Mouse (Mus musculus) layer of hippocampus, adult 11-12 months (tissue): ENCODE measurements around the gene Nrxn3.
A peak's percentile ranks its signal among the peaks of the same experiment; 100 is the strongest.

Experiments
- DNase-seq: peaks from one replicate; pipeline ENCODE4 v3.0.0; 2022; ENCODE audit warnings: low spot score

The Nrxn3 gene

DNA sequence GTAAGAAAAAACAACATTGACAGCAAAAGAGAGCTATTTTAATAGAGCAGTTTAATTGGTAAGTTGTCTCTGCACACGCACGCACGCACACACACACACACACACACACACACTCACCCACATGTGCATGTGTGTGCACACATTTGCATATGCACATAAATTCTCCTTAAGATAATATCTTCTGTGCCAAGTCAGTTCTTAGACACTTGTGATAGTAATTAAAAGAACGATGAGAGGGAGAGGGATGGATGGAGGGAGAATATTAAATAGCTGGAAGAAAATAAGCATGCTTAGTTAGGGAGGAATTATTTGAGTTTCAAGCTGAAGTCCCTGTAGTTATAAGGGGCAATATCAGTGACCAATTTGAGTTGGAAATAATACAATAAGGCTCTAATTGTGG, 203.6 kb downstream of the Nrxn3 start:
- no peak for DNase-seq

GRCm38 (mm10) chr12:88931713-88932112, 209.0 kb downstream of the Nrxn3 start:
- DNase-seq = no peak

DNA sequence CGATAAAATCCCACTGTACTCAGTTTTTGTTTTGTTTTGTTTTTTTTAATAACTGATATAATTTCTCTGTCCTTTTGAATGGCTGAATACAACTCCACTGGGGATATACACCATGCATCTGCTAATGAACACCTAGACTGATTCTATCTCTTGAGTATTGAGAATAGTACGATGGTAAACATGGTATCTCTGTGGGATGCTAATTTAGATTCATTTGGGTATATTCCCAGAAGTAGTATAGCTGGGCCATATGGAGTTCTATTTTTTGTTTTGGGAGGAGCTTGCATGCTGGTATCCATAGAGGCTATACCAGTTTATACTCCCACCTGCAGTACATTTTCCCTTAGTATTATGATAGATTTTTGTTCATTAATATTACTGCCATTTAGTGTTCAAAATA, 217.0 kb downstream of the Nrxn3 start:
- no peak for DNase-seq

DNA sequence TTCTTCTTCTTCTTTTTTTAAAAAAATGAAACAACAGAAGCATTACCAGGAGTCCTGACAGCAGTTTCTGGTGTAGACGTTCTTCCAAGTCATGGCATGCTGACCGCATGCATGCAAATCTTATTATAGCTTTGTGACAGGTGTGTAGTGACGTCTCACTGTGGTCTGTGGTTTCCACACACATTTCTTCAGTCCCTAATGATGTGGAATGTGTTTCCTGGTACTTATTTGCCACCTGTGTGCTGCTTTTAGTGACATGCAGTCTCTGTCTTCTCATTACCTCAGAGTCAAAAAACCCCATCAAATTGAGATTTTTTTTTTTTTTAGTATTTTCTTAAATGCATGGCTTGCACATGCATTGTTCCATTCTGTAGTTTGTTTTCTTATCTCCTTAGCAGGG, 222.3 kb downstream of the Nrxn3 start:
- no peak for DNase-seq

- DNase-seq = no peak
Observed at GRCm38 (mm10) chr12:88949870-88950269, 227.2 kb downstream of the Nrxn3 start.

DNA sequence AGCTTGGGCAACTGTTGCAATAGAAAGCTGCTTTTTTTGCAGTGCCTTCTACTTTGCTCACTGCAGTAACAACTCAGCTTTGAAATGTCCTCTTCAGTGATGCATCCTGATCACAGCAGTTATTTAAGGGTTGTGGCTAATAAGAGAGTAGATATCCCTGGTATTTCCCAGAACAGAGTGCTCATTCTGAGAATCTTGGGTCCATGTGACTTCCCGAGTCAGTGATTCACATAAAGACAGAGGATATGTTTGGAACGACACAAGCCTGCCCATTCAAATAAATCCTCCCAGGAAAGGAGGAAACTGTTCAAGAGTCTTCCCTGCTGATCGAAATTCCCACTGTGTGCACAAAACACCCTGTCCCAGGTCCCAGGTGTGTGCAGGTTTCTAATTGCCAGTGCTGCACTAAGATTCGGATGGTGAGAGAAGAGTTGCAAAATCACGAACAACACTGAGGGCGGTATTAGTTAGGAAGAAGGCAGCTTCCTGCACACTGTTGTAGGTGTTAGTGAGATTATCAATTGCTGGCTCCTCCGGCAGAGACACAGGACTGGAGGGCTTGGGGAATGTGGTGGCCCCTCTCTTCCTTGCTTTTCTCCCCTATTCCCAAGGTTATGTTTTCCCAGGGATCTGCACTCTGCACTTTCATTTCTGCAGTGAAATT, 230.4 kb downstream of the Nrxn3 start:
- DNase-seq = peak; percentile 25

GRCm38 (mm10) chr12:88953801-88954200, 231.1 kb downstream of the Nrxn3 start:
- peak; percentile 11 for DNase-seq

- no peak for DNase-seq
Observed at GRCm38 (mm10) chr12:88957431-88957830, 234.8 kb downstream of the Nrxn3 start.

DNA sequence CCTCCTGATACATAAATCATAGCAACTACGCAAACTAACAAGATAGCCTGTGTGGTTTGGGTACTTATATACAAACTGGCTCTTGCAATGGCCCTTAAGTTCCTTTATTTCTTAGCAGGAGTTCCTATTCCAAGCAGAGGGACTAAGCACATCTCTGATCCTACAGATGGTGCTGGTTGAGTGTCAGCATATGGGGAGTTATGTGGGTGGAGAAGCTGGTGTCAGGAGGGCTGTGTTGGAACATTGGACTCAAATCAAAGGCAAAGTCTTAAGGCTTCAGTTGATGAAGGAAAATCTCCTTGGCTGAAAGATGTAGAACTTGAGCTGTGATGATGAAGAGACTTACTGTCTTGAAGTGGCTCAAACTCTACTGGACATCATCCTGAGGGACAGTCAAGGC, 238.1 kb downstream of the Nrxn3 start:
- DNase-seq = peak; percentile 32

GRCm38 (mm10) chr12:88966329-88966728, 243.7 kb downstream of the Nrxn3 start:
- DNase-seq = no peak

GRCm38 (mm10) chr12:88976621-88977020, 253.9 kb downstream of the Nrxn3 start:
- DNase-seq = no peak

DNA sequence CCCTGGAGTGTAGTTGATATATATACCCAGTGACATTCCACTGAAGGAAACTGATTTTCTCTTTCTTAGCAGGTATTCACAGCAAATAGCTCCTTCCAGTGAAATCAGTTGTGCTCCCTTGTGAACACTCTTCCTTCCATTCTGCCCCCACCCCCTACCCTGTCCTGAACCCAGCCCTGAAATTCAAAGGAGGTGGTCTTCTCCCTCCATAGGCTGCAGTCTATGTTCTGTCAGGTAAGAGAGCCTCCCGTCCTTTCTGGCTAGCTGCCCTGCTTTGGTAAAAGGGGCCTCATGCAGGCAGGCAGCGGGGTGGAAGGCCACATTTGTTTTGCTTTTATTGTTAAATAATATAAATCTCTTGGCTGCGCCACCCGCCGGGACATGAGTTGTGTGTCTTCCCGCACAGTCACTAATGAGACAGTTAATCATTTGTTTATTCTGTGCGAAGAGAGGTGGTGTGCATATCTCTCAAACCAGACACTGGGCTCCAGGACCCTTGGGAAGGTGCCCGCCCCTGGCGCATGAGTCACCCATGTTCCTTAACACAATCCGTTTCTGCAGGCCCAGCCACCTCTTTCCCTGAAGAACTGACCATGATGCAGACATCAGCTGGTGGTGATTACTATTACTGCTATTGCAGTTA, 261.1 kb downstream of the Nrxn3 start:
- DNase-seq = no peak

DNA sequence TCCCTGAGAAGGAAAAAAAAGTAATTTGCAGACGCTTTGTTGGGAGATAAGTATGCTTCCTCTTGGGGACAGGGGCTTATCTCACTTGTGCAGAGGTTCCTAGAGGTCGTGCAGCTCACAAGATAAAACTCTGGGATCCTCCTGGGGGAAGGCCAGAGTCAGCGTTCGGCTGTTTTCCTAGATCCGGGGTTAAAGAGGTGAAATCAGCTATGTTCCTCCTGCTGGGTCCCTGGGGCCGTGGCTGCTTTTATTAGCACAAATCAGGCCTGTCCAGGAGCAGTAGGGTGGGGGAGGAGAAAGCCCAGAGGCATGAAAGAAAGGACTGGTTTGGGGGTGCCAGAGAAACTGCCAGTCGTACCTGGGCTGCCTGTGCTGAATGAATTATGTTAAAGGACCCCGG, 261.7 kb downstream of the Nrxn3 start:
- no peak for DNase-seq

DNA sequence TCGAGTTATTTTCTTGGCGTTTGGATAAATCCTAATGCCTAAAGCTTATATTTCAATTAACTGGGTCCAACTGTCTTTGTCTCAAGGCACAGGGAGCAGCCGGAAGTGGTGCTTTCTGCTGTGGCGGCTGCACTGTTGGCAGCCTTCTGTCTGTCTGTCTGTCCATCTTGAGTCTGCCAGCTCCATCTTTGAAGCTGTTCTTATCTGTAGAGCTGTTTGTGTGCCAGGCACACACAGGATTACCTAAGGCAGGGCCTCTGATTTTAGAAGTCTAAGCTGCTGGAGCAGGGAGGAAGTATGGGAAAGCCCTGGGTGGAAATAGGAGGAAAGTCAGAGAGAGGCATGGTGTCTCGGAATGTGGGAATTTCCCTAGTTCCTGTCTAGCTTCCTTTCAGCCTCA, 262.1 kb downstream of the Nrxn3 start:
- no peak for DNase-seq

DNA sequence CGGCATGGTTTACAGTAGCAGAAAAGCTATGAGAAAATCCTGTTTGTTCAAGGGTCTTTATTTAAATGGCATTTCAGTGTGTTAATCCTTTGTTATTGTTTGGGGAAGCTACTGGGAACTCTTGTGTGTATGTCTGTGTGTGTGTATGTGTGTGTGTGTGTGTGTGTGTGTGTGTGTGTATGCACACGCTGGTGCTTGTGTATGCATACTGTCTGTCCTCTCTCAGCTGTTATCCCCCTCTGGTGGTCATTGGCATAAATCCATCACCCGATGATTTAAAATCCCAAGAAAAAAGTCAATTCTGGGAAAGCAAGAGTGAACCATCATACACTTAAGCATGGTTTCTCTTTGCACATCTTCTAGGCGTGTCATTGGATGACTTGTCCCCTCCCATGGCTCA, 264.4 kb downstream of the Nrxn3 start:
- DNase-seq = no peak

DNA sequence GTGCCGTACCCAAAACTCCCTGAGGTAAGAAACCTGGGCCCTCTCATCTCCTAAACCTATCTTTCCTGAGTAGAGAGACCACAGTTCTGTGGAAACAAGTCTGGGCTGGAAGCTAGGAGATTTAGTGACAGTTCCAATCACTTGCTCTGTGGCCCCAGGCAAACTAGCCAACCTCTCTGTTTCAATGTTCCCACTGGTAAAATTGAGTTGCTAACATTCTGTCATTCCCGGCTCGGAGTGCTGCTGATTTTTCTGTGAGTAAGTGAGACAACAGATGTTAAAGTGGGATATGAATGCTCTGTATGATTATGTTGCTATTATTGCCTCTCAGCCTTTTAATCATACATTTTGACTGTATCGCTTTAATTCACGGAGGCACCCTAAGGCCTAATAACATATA, 268.1 kb downstream of the Nrxn3 start:
- no peak for DNase-seq

- DNase-seq = peak; percentile 32
Observed at GRCm38 (mm10) chr12:88992141-88992540, 269.5 kb downstream of the Nrxn3 start.

DNA sequence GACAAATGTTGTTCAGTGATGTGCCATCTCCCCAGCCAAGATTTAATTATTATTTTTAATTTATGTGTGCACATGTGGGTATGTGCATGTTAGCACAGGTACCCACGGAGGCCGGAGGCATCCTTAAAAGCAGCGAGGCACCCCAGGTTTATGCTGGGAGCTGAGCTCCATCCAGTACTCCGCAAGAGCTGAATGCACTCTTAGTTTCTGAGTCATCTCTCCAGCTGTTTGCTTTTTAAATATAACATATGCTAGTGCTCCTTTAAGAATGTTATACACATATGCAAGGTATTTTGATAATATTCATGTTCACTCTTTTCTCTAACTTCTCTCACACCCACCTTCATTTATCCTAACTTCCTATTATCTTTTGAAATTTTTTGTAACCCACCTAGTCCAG, 271.1 kb downstream of the Nrxn3 start:
- no peak for DNase-seq

DNA sequence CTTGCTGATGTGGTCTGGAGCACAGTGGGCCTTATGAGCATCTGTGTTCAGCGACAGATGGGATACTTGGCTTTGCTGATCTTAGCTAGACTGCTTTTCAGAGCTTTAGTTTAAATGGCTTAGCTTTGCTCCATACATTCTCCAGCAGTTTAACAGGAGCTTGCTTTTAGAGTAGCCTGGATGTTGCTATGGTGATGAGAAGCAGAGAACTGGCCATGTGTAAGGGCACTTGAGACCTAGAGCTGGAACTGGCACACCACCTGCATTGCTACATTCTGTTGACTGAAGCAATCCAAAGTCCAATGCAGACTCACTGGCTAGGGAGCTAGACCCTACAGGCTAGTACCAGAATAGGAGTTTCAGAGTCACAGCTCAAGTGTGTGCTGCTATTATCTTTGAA, 293.8 kb downstream of the Nrxn3 start:
- DNase-seq = no peak

- no peak for DNase-seq
Observed at GRCm38 (mm10) chr12:89025180-89025579, 302.5 kb downstream of the Nrxn3 start.

DNA sequence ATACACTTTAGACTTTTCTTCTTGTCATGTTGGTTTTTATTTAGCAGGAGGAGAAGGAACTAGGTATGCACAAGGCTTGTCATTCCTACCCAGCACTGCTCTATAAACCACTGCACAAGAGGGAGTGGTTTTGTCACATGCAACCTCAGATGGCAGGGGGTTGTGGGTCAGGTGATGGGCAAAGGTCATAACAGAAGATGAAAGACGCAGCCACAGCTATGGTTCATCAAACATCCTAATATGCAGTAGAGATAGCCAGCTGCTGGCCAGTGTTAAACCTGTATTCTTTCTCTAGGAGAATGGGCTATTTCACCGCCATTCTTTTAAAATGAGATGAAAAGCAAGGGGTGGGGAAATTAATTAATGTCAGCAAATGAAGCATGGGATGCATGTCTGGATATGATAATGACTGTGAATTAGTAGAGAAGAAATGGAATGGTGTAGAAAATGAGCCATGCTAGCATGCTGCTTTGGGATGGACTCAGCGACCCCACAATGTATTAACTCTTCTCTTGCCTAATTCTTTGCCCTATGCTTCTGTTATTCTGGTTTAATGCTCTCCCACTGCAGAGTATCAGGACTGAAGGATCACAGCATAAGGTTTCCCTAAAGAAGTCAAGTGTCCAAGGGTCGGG, 313.4 kb downstream of the Nrxn3 start:
- DNase-seq = no peak

DNA sequence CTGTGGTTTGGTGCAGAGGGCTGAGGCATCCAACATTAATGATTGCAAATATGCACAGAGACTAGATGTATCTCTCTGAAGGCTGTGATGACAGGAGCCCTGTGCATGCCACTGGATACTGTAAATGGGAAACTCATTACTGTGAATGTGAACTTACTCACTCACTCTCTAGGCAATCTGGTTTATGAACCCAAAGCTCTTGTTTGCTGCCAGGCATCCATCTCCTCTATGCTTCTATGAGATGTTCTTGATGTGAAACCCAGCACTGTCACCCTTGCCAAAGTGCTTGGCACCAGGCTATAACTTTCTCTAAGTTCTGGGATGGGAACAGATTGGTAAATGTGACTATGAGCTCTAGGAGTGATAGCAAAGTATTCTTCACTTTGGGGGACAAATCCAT, 317.5 kb downstream of the Nrxn3 start:
- DNase-seq = no peak

GRCm38 (mm10) chr12:89041429-89042107, 318.9 kb downstream of the Nrxn3 start:
- DNase-seq = no peak
